Mouse (Mus musculus) lung, embryonic 14.5 days (tissue): Measurements from ENCODE around the gene Msx3. TPM values are rescaled to one million over a fixed set of nuclear protein-coding genes. Genes with fewer than 3 reads are reported as not detected.

Experiments
- ATAC-seq: fragments of 200-750 bp; cut with Nextera tagmentation; 2 replicates; pipeline ENCODE4 v1.8.0; 2017; ENCODE audit warnings: mild to moderate bottlenecking, moderate TSS enrichment, moderate library complexity; ENCODE audit not compliant: insufficient read depth
- DNase-seq: peaks from one replicate; pipeline ENCODE4 v3.0.0-alpha.2; 2015
- H3K27ac ChIP-seq: fragments of 300-500 bp; sonication (generic); 2 replicates; pipeline ENCODE4 v1.5.1; 2014; ENCODE audit warnings: low read depth, mild to moderate bottlenecking, moderate library complexity
- H3K27me3 ChIP-seq: fragments of 300-500 bp; sonication (generic); 2 replicates; pipeline ENCODE4 v1.6.1; 2014; ENCODE audit warnings: low read length, control low read depth; ENCODE audit not compliant: insufficient read depth
- H3K36me3 ChIP-seq: fragments of 300-500 bp; sonication (generic); 2 replicates; pipeline ENCODE4 v1.6.1; 2014; ENCODE audit warnings: control low read depth; ENCODE audit not compliant: insufficient read depth
- H3K4me1 ChIP-seq: fragments of 300-500 bp; sonication (generic); 2 replicates; pipeline ENCODE4 v1.6.1; 2014; ENCODE audit warnings: antibody characterized with exemption, control low read depth; ENCODE audit not compliant: insufficient read depth
- H3K4me2 ChIP-seq: fragments of 300-500 bp; sonication (generic); 2 replicates; pipeline ENCODE4 v1.6.1; 2014; ENCODE audit warnings: mild to moderate bottlenecking
- H3K4me3 ChIP-seq: fragments of 300-500 bp; sonication (generic); 2 replicates; pipeline ENCODE4 v1.5.1; 2014; ENCODE audit warnings: low read depth, low read length
- H3K9ac ChIP-seq: fragments of 300-500 bp; sonication (generic); 2 replicates; pipeline ENCODE4 v1.6.1; 2014
- H3K9me3 ChIP-seq: fragments of 300-500 bp; sonication (generic); 2 replicates; pipeline ENCODE4 v1.6.1; 2016; ENCODE audit warnings: low read depth, low read length, control low read depth
- CTCF ChIP-seq: IDR thresholded peaks from 2 replicates; pipeline ENCODE4 v1.5.1; 2016; ENCODE audit warnings: antibody characterized with exemption, low read depth
- WGBS: fragments of 180-500 bp; shearing (Covaris S2); extraction: QIAGEN DNeasy Blood & Tissue Kit; methylation state at CpG from one replicate; pipeline ENCODE4 v1.1.7; 2014; 5-methylcytosine and 5-hydroxymethylcytosine counted together
- polyA plus RNA-seq: library from polyadenylated mRNA; unstranded; fragments of >200 nt; fragmentation: Nextera tagmentation; extraction: Ambion mirVana; gene quantifications from 2 replicates; pipeline ENCODE4 v1.2.1, GENCODE M21; 2014

Gene Msx3
- not detected in 2 replicates for polyA plus RNA-seq

GRCm38 (mm10) chr7:140048361-140049114 is at the start of gene Msx3:
Msx3 (minus strand) TSS chr7:140049089.
- Histone ChIP-seq H3K4me2 (peak within 1 kb of the TSS; percentile 65), H3K4me1 (0 out of 2 replicates have a peak, but pooled peaks cover 5% of the 10 kb centered on the region), H3K4me3 (peak within 1 kb of the TSS; percentile 40), H3K27ac (no peak within 1 kb of the TSS), H3K9me3 (no peaks in the 10 kb centered on the region), H3K27me3 (peaks cover 92% of the 10 kb centered on the region), H3K36me3 (no peaks in the 10 kb centered on the region), H3K9ac (no peak within 1 kb of the TSS)
- WGBS, result under 1% methylated on average over 56 of the region's 56 CpGs
- ATAC-seq, result peak; percentile 47; the same call in 1 of the 2 replicates
- no peak for TF ChIP-seq CTCF
- DNase-seq, result peak; percentile 24

- Histone ChIP-seq H3K36me3 (no peaks in the 10 kb centered on the region), H3K27me3 (no peaks in the 10 kb centered on the region), H3K9me3 (no peaks in the 10 kb centered on the region), H3K4me1 (no peaks in the 10 kb centered on the region), H3K27ac (no peak overlapping the region), H3K4me2 (no peak overlapping the region), H3K9ac (no peak overlapping the region), H3K4me3 (no peak overlapping the region)
- ATAC-seq (no peak), DNase-seq (no peak)
- no peak for TF ChIP-seq CTCF
- WGBS, result 81% methylated on average over 1 of the region's 1 CpGs
Measured at GRCm38 (mm10) chr7:140098466-140098865, 49.6 kb upstream of the Msx3 start.

GRCm38 (mm10) chr7:140096055-140096454 is 47.2 kb upstream of the Msx3 start:
- H3K27ac ChIP-seq, result no peak overlapping the region
- no peak for TF ChIP-seq CTCF
- H3K4me1 ChIP-seq, result no peaks in the 10 kb centered on the region
- H3K9me3 ChIP-seq, result no peaks in the 10 kb centered on the region
- H3K4me3 ChIP-seq, result no peak overlapping the region
- H3K36me3 ChIP-seq, result no peaks in the 10 kb centered on the region
- ATAC-seq (no peak), DNase-seq (no peak)
- no peak overlapping the region for H3K9ac ChIP-seq
- H3K27me3 ChIP-seq, result no peaks in the 10 kb centered on the region
- H3K4me2 ChIP-seq, result no peak overlapping the region

- no peaks in the 10 kb centered on the region for H3K4me1 ChIP-seq
- H3K9me3 ChIP-seq, result no peaks in the 10 kb centered on the region
- WGBS, result 35% methylated on average over 1 of the region's 1 CpGs
- DNase-seq, result no peak
- H3K9ac ChIP-seq, result no peak overlapping the region
- ATAC-seq, result no peak
- no peak overlapping the region for H3K27ac ChIP-seq
- no peaks in the 10 kb centered on the region for H3K36me3 ChIP-seq
- no peak overlapping the region for H3K4me3 ChIP-seq
- no peak overlapping the region for H3K4me2 ChIP-seq
- no peaks in the 10 kb centered on the region for H3K27me3 ChIP-seq
- no peak for TF ChIP-seq CTCF
Measured at GRCm38 (mm10) chr7:140095556-140095955, 46.7 kb upstream of the Msx3 start.

- no peak for TF ChIP-seq CTCF
- Histone ChIP-seq H3K9me3 (no peaks in the 10 kb centered on the region), H3K9ac (no peak overlapping the region), H3K36me3 (no peaks in the 10 kb centered on the region), H3K4me2 (no peak overlapping the region), H3K4me1 (no peaks in the 10 kb centered on the region), H3K27ac (no peak overlapping the region), H3K4me3 (no peak overlapping the region), H3K27me3 (no peaks in the 10 kb centered on the region)
- peak; percentile 31; the same call in 1 of the 2 replicates for ATAC-seq
- WGBS, result 42% methylated on average over 5 of the region's 5 CpGs
- DNase-seq, result no peak
Measured at GRCm38 (mm10) chr7:140094954-140095353, 46.1 kb upstream of the Msx3 start.

GRCm38 (mm10) chr7:140092924-140093528 is 44.1 kb upstream of the Msx3 start, which contains the start of gene Prap1:
Prap1 (plus strand) TSS chr7:140093395.
- Histone ChIP-seq H3K9ac (no peak within 1 kb of the TSS), H3K9me3 (no peaks in the 10 kb centered on the region), H3K27ac (no peak within 1 kb of the TSS), H3K36me3 (no peaks in the 10 kb centered on the region), H3K4me3 (no peak within 1 kb of the TSS), H3K4me2 (no peak within 1 kb of the TSS), H3K4me1 (no peaks in the 10 kb centered on the region), H3K27me3 (no peaks in the 10 kb centered on the region)
- DNase-seq, result no peak
- no peak for ATAC-seq
- TF ChIP-seq CTCF, result no peak
- 70% methylated on average over 5 of the region's 5 CpGs for WGBS

GRCm38 (mm10) chr7:140090601-140091000 is 41.7 kb upstream of the Msx3 start:
- H3K27ac ChIP-seq, result no peak overlapping the region
- H3K27me3 ChIP-seq, result no peaks in the 10 kb centered on the region
- H3K4me1 ChIP-seq, result no peaks in the 10 kb centered on the region
- TF ChIP-seq CTCF, result no peak
- ATAC-seq (no peak), DNase-seq (no peak)
- no peaks in the 10 kb centered on the region for H3K9me3 ChIP-seq
- 70% methylated on average over 10 of the region's 10 CpGs for WGBS
- H3K9ac ChIP-seq, result no peak overlapping the region
- no peaks in the 10 kb centered on the region for H3K36me3 ChIP-seq
- H3K4me3 ChIP-seq, result no peak overlapping the region
- no peak overlapping the region for H3K4me2 ChIP-seq
